Mouse (Mus musculus) adrenal gland, adult (tissue): ENCODE data around the gene Cep152.

Experiments
- DNase-seq, 2 experiments: peaks; one replicate each; pipeline ENCODE4 v3.0.0; 2022 to 2023; ENCODE audit warnings: low spot score in 1 of 2; ENCODE audit not compliant: inconsistent age in 2 of 2

Gene Cep152

DNA sequence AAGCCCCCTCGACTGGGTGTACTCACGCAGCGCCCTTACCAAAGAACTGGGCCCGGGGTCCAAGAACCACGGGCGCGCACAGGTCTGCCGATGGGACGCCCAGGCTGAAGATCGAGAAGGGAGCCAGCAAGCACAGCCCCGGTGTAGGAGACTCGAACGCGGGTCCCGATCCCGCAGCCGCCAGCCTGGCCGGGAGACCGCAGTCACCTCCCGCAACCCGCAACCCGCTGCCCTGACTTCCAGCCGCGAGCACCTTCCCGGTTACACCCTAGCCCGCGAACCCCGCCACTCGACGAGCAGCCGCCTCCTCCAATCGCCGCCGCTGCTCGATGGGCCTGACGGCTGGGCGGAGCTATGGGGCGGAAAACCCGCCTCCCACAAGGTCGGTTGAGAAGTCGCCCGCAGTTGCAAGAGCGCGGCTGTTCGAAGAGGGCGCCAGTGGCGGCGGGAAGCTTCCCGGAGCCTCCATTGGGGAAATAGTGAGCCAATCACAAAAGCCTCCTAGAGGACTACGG lies at the start of gene Cep152:
TSS of gene Cep152 (minus strand) at position 277 of the 515 bp plus-strand sequence.
- DNase-seq, result peak; percentile 98 to 99

DNA sequence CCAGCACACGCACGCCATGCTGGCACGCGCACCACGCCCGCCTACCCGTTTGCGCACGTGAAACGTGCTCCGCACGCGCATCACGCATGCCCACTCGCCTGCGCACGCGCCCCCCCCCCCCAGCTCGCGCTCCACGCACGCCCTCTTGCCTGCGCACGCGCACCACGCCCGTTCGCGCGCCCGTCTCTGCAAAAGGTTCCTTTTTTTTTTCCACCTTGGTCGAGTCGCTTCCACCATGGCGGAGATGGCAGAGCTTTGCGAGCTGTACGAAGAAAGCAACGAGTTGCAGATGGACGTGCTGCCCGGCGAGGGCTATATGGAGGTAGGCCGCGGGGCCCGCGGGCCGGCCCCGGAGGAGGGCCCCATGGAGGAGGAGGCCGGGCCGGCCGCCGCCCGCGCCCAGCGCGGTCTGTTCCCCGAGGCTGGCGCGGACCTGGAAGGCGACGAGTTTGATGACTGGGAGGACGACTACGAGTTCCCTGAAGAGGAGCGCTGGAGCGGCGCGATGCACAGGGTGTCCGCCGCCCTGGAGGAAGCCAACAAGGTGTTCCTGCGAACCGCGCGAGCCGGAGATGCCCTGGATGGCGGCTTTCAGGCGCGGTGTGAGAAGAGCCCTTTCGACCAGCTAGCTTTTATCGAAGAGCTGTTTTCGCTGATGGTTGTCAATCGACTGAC lies 48.2 kb upstream of the Cep152 start, which contains the start of gene Eid1:
TSS of gene Eid1 (plus strand) at position 139 of the 675 bp plus-strand sequence.
- peak; percentile 85 to 95 for DNase-seq

DNA sequence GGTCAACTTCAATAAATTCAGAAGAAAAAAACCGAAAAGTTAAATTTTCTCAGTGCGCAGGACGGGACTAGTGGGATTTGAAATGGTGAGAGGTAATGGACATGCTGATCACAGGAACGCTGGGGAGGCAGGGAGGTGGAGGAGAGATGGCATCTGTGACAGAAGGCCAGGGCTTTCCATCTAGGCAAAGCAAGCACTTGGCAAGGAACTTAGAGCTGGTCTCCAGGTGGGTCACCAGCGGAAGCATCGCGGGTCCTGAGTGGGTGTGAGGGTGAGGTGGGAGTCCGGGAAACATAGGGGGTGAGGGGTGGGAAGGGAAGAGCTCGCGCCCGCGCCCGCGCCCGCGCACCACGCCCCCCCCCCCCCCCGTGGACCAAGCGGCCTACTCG lies 47.6 kb upstream of the Cep152 start:
- DNase-seq, result peak in 1 of 2 experiments; percentile 84

DNA sequence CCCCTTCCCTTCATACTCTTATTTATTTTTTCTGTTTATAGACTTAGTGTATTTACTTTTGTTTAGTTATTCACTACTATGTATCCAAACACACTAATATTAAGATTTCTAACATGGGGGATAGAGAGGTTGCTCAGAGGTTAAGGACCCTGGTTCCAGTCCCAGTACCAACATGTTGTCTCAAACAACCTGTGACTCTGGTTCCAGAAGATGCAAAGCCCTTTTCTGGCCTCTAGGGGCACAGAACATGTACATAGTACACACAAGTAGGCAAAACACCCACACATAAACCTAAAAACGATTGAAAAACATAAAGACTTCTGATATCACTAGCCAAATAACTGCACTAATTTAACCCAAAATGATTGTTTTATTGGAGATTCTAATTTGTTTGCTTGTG lies 45.9 kb upstream of the Cep152 start:
- DNase-seq, result no peak

DNA sequence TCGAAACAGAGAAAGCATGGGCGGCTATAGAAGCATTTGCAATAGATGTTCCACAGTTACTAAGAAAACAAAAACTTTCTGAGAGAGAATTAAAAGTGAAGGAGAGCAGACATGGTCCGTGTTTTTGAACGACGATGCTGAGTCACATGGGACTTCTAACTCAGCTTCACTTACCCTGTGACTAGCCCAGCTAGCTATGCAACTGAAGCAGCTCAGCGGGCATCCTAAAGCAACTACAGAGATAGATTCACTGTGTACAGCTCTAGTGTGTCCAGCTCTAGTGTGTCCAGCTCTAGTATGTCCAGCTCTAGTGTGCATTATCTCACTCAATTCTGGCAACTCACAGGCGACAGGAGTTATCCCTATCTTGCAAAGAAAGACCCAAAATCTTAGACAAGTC lies 42.8 kb upstream of the Cep152 start:
- no peak for DNase-seq

DNA sequence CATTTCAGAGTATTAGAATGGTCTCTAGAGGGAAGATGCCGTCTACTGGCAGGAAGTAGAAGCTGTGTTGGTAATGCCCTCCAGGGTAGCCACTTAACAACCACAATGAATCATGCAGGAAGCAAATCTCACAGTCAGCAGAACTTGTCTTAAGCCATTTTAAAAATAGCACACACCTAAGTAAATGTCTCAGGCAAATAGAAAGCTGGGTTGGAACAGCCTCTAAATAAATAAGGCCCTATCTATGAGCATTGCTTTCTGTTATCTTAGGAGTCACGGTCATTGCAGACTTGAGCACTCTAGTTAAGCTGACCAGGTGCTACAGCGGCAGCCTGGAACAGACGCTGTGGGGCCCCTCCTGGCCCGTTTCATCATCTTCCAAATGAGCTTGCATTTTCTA lies 42.3 kb upstream of the Cep152 start:
- peak in 1 of 2 experiments; percentile 49 for DNase-seq

DNA sequence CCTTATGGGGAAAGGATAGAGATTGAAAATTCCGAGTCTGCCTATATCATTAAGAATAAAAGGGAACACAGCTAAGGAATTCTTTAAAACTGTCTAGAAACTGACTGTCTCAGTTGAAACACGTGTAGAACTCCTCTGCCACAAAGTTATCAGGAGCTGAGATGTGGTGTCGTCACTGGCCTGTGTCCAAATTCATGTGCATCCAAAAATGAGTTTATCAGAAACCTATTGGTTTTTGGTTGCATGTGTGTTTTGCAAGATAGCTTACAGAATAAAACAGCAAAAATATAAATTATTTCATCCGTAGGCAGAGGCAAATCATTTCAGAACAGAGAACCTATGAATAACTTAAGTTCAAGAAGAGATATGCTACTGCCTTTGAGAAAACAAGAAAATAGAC lies 41.8 kb upstream of the Cep152 start:
- DNase-seq, result no peak

DNA sequence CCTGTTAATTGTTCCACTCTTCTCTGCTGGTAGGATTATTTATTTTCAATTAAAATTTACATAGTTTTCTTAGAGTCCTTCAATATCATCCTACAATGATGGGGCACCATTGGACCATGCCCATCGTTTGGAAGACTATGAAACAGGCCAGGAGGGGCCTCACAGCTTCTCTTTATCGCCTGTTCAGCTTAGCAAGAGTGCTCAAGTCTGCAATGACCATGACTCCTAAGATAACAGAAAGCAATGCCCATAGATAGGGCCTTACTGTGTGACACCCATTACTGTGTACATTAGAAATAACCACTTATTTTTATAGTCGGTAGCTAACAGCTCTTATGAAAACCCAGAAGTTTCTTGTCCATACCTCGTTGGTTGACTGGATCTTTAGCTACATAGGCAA lies 41.0 kb upstream of the Cep152 start:
- no peak for DNase-seq

DNA sequence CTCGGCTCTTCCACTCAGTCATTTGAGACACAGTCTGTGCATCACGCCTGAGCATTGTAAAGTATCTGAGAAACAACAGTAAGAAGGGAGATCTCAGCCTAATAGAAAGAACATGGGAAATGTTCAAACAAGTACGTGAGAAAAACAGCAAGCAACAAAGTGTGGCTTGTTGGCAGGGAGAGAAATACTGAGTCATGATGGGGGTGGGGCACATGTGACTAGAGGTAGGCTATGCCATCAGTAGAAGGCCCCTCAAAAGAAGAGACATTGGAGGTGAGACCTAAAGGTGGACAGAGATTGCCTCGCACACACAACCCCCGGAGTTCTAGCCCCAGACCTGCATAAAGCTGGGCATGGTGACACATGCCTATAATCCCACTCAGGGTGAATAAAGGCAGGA lies 40.3 kb upstream of the Cep152 start:
- DNase-seq, result no peak

DNA sequence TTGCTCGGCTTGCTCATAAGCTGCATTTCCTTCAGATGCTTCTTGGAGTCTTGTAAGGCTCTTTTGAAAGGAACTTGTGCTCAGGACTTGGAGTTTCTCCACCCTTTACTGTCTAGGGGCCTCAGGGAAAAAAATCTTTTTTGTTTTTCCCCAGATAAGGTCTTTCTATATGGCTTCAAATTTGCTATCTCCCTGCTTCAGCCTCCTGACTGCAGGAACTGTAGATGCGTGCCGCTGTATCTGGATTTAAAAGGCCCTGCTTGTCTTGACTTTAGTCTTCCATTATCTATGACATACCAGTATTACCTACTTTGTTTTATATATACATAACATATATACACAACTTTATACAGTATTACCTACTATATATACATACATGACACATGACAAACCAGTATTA lies 37.6 kb upstream of the Cep152 start:
- DNase-seq, result no peak

DNA sequence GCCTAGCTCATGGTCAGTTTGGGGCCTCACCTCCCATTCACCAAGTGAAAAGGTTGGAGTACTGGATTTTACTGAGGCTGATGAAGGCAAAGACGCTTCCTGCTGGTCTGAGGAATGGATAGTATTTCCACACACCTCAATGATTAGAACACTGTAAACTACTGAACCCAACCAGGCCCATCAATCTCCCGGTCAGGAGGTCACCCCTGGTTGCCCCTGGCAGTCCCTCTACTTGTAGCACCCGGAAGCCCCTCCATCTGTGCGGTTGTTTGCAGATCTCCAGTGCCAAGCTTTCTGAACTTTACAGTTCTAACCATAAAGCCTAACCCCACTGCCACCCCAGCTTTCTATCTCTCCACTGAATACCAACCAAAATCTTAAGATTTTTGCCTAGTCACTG lies 36.2 kb upstream of the Cep152 start:
- DNase-seq, result no peak

DNA sequence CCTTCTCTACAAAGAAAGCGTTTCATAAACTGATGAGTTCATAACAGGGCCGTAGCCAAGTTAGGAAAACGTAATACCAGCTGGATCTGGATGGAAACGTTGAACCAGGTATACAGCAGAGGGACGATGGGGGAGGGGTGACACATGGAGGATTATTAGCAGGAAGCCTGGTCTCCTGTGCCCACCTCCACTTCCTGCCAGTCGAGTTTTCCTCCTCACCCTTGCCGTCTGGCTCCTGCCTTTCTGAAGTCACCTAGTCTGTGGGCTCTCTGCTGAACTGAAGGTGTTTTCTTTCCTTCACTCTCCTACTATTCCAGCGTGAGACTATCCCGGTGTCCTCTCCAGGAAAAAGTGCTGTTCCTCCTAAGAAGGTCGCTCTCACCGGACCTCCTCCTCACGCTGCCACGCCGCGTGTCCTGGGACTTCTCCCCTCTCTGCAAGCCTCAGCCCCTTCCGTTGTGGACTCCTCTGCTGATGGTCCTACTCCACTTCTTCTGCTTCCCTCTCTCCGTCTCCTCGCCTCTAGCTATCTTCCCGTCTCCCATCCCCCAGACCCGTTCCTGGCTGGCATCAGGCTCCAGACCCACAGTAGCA lies 35.7 kb upstream of the Cep152 start:
- no peak for DNase-seq

DNA sequence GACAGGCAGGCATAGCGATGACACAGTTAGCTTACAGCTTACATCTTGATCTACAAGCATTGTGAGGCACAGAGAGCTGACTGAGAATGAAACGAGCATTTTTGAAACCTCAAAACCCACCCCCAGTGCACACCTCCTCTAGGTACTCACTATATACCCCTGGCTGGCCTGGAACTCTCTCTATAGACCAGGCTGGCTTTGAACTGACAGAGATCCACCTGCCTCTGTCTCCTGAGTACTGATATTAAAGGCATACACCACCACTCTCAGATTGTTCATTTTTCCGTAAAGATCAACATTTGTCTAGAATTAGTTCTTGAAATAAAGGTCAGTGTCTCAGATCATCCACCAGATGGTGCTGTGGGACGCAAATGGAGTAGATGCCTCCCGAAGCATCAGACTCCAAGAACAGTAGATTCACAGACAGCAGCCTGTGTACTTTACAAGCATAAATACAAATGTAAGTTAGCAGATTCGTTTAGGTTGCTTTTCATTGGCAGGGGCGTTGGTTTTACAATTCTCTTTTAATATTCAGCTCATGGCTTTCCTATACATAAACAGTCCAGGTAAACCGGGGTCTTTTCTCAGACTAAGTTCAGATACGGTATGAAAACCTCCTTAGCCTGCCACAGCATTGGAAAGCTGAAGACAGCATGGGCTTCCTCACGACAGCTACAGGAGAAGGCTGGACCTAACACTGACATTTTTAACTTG lies 35.1 kb upstream of the Cep152 start:
- DNase-seq, result peak; percentile 73 to 92

DNA sequence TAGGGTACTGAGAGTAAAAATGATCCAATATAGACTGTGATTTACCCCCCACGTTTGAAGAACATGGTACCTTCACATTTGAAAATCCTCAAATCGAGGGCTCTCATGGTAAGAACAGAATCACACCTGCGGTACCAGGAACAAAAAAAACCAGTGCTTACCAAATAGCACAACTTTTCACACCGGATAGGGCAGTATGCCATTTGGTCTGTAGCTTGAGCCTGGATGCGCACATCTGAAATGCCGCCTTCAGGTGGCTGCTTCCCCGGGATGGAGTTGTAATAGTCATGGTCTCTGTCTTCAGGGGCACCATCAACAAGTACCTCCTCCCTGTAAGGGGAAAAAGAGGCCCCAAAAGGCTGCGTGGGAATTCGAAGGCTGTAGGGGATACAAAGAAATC lies 30.5 kb upstream of the Cep152 start:
- DNase-seq, result no peak

DNA sequence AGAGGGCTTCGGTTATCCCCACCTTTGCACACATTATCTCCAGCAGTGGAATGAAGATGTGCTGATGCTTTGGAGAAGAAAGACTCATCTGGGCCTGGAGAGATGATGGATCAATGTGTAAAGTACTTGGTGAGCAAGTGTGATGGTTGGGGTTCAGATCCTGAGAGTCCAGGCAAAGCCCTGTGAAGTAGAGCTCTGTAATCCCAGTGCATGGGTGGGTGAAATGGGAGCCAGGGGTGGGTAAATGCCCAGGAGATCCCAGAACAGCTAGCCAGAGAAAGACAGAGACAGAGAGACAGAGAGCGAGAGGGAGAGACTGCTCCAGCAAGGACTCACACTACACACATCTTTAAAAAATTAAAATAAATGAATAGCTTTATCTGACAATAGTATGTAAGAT lies 28.4 kb upstream of the Cep152 start:
- no peak for DNase-seq

DNA sequence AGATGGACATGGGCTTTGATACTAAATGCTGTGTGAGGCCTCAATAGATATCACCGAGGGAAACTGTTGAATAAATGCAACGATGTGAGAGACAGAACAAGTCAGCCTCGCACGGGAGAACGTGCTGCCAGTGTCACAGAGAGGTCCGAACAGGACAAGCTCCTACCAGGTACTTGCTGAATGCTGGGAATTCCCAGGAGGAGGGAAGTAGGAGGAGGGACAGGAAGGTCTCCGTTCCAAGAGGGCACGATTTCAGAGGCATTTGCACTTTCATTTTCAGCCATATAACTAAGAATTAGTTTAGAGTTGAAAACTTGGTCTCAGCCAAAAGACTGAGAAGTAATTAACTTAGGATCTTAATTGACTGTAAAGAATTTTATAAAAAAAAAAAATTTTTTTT lies 26.6 kb upstream of the Cep152 start:
- no peak for DNase-seq

DNA sequence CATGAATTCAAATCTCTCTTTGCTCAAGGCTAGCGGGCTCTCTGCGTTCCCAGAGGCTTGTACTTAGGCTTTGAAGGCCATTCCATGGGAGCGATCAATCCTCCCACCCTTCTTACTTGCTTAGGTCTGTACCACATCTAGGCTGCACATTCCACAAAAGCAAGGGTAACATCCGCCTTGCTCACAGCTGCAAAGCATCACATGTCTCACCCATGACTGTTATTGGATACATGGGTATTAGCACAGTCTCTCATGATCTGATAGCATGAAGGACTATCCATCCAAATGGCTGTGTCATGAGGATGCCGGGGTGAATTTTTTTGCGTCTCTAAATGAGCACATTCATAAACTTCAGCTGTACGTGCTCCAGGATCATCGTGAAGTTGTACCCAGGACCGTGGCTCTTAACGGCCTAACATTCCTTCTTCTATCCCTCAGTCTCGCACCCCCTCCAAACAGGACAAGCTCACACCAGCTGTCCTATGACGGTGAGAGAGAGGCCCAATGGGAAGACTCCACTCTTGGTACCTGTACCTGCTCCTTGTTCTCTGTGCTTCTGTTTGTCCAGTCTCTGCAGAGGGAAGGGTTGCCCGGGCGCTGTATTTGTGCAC lies 25.9 kb upstream of the Cep152 start:
- DNase-seq, result peak in 1 of 2 experiments; percentile 46

DNA sequence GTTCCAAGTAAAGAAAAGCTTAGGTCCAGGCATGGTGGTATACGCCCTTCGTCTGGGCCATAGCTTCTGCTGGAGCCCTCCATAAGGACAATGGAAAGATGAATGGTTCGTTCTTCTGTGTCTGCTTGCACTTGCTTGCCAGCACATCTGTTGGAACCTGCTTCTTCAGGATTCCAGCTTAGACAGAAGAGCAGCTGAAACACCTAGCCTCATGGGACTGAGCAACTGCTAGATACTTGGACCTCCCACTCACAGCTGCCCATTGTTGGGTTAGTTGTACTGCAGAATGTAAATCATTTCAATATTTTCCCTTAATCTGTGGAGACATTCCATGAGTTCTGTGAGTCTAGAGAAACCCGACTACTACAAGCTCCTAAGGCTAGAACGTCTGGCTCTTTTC lies 25.1 kb upstream of the Cep152 start:
- no peak for DNase-seq

DNA sequence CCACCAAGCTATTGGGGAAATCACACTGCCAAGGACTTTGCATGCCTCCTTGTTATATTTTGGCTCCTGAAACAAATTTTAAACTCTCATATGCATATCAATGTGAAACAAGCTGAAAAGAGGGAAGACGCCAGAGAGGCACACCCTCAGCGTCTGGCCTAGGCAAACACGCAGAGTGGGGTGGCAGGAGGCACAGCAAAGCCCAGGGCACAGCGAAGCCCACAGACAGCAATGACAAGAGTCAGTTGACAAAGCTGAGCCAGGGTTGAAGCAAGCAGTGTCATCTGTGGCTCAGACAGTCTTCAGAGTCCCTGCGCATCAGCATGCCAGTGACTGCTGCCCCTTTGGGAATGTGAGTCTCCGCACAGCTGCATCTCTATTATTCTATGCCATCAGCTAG lies 20.0 kb upstream of the Cep152 start:
- DNase-seq, result no peak

DNA sequence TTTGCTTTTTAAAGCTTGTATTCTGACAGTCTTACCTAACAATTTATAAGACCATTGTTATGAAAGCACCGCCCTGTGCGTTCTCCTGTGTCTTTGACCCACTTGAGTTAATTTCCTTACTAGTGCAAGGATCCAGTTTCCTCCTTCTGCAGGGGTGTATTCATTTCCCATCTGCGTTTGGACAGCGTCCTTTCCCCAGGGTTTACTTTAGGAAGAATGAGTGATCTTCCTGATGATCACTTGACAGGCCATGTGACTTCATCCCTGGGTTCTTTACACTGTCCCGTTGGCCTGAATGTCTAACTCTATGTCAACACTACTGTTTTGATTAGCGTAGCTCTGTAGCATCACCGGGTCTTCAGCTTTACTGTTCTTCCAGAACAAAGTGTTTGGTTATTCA lies 12.4 kb upstream of the Cep152 start:
- no peak for DNase-seq

DNA sequence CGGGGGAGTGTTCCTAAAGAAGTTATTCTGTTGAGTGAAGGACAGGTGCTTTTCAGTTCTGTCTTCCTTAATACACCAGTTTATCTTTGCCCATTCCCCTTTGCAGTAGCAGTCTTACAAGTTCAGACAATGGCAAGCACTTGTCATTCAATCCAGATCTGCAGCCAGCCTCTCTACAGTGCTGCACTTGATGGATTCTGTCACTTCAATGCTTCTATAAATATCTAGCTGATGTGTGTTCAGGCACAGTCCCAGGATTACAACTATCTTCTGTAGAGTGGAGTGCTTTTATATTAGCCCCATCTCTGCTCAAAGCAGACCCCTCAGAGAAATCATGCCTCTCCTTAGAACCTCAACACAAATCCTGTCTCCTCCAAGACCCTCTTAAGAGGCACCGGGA lies 5.1 kb upstream of the Cep152 start:
- no peak for DNase-seq

DNA sequence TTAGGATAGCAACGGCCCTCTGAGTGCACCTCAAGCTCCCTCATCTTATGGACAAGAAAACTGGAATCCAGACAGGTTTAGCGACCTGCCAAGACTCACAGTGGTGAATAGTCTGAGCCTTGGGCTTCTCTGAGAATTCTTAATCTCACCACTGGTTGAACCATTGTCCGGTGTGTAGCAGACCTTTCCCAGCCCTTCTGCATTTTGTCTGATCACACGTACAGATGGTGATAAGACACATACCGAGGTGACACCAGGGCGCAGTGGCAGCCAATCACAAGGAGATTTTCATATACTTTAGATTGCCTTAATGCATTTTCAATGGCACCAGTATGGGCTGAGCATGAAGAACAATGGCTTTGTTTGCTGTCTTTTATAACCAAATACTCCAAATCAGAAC lies 3.6 kb upstream of the Cep152 start:
- DNase-seq, result no peak
